Mouse (Mus musculus) liver, adult 2 months (tissue): ENCODE results near the gene Pkd2l1.

Experiments
- CTCF ChIP-seq: fragments of 200-500 bp; IDR thresholded peaks from 2 replicates; pipeline ENCODE4 v1.5.1; 2011; ENCODE audit warnings: low read depth, low read length, control low read depth
- POLR2A ChIP-seq: fragments of 200-500 bp; IDR thresholded peaks from 2 replicates; pipeline ENCODE4 v1.6.1; 2011; ENCODE audit warnings: low read length, control low read depth; ENCODE audit not compliant: insufficient read depth; ENCODE audit errors: extremely low read depth

DNA sequence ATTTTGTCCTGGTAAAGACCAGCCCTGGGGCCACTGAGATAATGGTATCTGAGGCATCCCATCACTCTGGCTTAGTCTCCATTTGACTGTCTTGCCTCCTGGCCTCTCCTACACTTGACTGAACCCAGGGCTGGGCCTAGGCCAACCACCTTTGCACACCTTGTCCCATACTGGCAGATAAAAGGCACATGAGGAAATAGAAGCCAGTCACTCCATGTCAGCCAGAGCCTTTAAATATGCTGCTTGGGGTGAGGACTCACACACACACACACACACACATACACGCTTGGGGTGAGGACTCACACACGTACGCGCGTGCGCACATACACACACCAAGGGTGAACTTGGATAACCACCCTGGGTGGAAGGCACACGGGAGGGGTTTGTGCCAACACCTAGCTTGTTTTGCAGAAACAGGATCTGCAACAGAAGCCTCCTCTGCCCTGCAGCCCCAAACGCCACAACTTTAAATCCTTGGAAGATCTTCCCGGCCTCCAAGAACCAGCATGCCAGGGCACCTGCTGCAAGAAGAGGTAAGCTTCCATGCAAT is 10.8 kb upstream of the Pkd2l1 start, which contains the start of gene Scd3:
- TF ChIP-seq POLR2A (no peak), CTCF (no peak)
